Mouse (Mus musculus) c-Kit-positive CD71-positive TER-119-negative erythroid progenitor cells, embryonic 14.5 days (primary cell): ENCODE measurements around the gene Arhgap19.

Experiments used
- DNase-seq: peaks from one replicate; pipeline ENCODE4 v3.0.0-alpha.2; 2013; ENCODE audit warnings: low read depth

Gene Arhgap19

GRCm38 (mm10) chr19:41738896-41739295, 63.0 kb downstream of the Arhgap19 start:
- no peak for DNase-seq

- peak; percentile 32 for DNase-seq
Observed at GRCm38 (mm10) chr19:41738429-41738805, 63.4 kb downstream of the Arhgap19 start.

- DNase-seq, result peak; percentile 19
Observed at GRCm38 (mm10) chr19:41737657-41738428, 64.0 kb downstream of the Arhgap19 start.

GRCm38 (mm10) chr19:41734685-41735084, 67.2 kb downstream of the Arhgap19 start:
- peak; percentile 13 for DNase-seq

GRCm38 (mm10) chr19:41725491-41725890, 76.4 kb downstream of the Arhgap19 start:
- DNase-seq, result no peak

- DNase-seq, result no peak
Observed at GRCm38 (mm10) chr19:41724831-41725470, 76.9 kb downstream of the Arhgap19 start.

GRCm38 (mm10) chr19:41723337-41723736, 78.5 kb downstream of the Arhgap19 start:
- no peak for DNase-seq

GRCm38 (mm10) chr19:41719436-41719835, 82.4 kb downstream of the Arhgap19 start:
- DNase-seq, result no peak
